Mouse (Mus musculus) heart, embryonic 11.5 days (tissue): ENCODE measurements around the gene Polr2j. TPM values are rescaled to one million over a fixed set of nuclear protein-coding genes. Genes with fewer than 3 reads are reported as not detected.
"Not testable (repeated sequence)": the region's sequence is repeated elsewhere in the genome, so short reads cannot be mapped to it uniquely, and the experiment has no call there.

Experiments
- ATAC-seq: fragments of 200-750 bp; cut with Nextera tagmentation; replicated peaks from 2 replicates; pipeline ENCODE4 v1.8.0; 2017; ENCODE audit warnings: moderate library complexity; ENCODE audit not compliant: insufficient number of reproducible peaks, low FRiP score, low TSS enrichment
- H3K27ac ChIP-seq: fragments of 300-500 bp; sonication (generic); 2 replicates; pipeline ENCODE4 v1.5.1; 2014; ENCODE audit warnings: mild to moderate bottlenecking, low read depth, low read length
- H3K27me3 ChIP-seq: fragments of 300-500 bp; sonication (generic); 2 replicates; pipeline ENCODE4 v1.6.1; 2014; ENCODE audit warnings: mild to moderate bottlenecking, low read length, mixed read lengths; ENCODE audit not compliant: control insufficient read depth, insufficient read depth
- H3K36me3 ChIP-seq: fragments of 300-500 bp; sonication (generic); 2 replicates; pipeline ENCODE4 v1.6.1; 2014; ENCODE audit warnings: mild to moderate bottlenecking, low read length, moderate library complexity, mixed read lengths; ENCODE audit not compliant: control insufficient read depth, insufficient read depth
- H3K4me1 ChIP-seq: fragments of 300-500 bp; sonication (generic); 2 replicates; pipeline ENCODE4 v1.6.1; 2014; ENCODE audit warnings: low read length; ENCODE audit not compliant: control insufficient read depth, insufficient read depth
- H3K4me2 ChIP-seq: fragments of 300-500 bp; sonication (generic); 2 replicates; pipeline ENCODE4 v1.6.1; 2014; ENCODE audit warnings: mild to moderate bottlenecking, moderate library complexity
- H3K4me3 ChIP-seq: fragments of 300-500 bp; sonication (generic); 2 replicates; pipeline ENCODE4 v1.5.1; 2014; ENCODE audit warnings: low read depth, low read length
- H3K9ac ChIP-seq: fragments of 300-500 bp; sonication (generic); 2 replicates; pipeline ENCODE4 v1.6.1; 2014; ENCODE audit warnings: mild to moderate bottlenecking, low read depth, low read length, moderate library complexity
- H3K9me3 ChIP-seq: fragments of 300-500 bp; sonication (generic); replicated peaks from 2 replicates; pipeline ENCODE4 v1.6.1; 2016; ENCODE audit warnings: low read length; ENCODE audit not compliant: control insufficient read depth
- WGBS: fragments of 180-500 bp; shearing (Covaris S2); extraction: QIAGEN DNeasy Blood & Tissue Kit; methylation state at CpG from one replicate; pipeline ENCODE4 v1.1.7; 2014; ENCODE audit not compliant: insufficient replicate concordance; 5-methylcytosine and 5-hydroxymethylcytosine counted together
- polyA plus RNA-seq: library from polyadenylated mRNA; unstranded; fragments of >200 nt; fragmentation: Nextera tagmentation; extraction: Ambion mirVana; gene quantifications from 2 replicates; pipeline ENCODE4 v1.2.1, GENCODE M21; 2014

The Polr2j gene
- polyA plus RNA-seq, 1 experiment from 2014 or later: 178 TPM

- 88% methylated on average over 1 of the region's 1 CpGs for WGBS
- Histone ChIP-seq H3K36me3 (no peaks in the 10 kb centered on the region), H3K27ac (no peak overlapping the region), H3K9ac (no peak overlapping the region), H3K4me2 (no peak overlapping the region), H3K27me3 (no peaks in the 10 kb centered on the region), H3K4me3 (no peak overlapping the region), H3K9me3 (no peaks in the 10 kb centered on the region), H3K4me1 (no peaks in the 10 kb centered on the region)
- no peak for ATAC-seq
Observed at GRCm38 (mm10) chr5:136146936-136147335, 30.5 kb downstream of the Polr2j start.

GRCm38 (mm10) chr5:136147704-136148103 is 31.3 kb downstream of the Polr2j start:
- Histone ChIP-seq H3K9me3 (no peaks in the 10 kb centered on the region), H3K9ac (no peak overlapping the region), H3K36me3 (no peaks in the 10 kb centered on the region), H3K27ac (no peak overlapping the region), H3K4me1 (no peaks in the 10 kb centered on the region), H3K27me3 (no peaks in the 10 kb centered on the region), H3K4me2 (no peak overlapping the region), H3K4me3 (no peak overlapping the region)
- ATAC-seq: no peak
- 66% methylated on average over 8 of the region's 8 CpGs for WGBS

DNA sequence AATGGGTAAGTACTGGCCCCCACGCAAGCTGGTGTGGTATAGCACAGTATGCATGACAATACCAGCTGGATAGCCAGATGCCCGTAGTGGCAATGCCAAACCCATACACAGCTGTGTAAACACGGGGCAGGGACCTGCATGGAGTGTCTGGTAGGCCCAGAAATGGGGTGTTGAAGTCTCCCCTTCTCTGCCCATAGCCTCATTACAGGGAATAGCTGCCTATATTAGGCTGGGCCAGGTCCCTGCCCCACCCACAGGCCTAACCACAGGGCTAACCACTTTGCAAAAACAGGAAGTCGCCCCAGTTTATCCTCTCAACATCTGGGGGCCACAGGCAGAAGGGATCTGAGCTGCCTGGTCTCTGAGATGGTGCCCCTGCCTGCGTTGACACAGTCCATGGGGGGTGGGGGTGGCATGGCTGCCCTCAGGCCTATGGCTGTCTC is 32.7 kb downstream of the Polr2j start:
- H3K27ac ChIP-seq, H3K36me3 ChIP-seq, H3K27me3 ChIP-seq, ATAC-seq, H3K9ac ChIP-seq, H3K9me3 ChIP-seq, H3K4me1 ChIP-seq, H3K4me2 ChIP-seq, H3K4me3 ChIP-seq: not testable (repeated sequence)
- WGBS: 55% methylated on average over 5 of the region's 5 CpGs

DNA sequence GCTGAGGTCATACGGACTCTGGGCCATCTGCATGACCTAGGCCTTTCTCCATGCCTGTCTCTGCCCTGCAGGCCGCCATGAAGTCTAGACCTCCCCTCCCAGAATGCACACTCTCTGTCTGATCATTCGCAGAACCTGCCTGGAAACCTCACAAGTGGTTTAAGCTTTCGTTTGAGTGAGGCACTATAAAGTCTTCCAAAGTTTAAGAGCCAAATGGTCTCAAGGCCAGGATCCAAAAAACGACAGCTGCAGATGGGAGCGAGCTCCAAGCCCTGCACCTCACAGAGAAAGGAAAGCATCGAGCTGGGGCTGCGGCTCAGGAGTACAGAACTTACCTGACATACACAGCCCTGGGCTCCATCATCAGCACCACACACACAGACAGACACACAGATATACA is 35.9 kb downstream of the Polr2j start:
- Histone ChIP-seq H3K9me3 (no peaks in the 10 kb centered on the region), H3K4me3 (no peak overlapping the region), H3K4me1 (no peaks in the 10 kb centered on the region), H3K36me3 (no peaks in the 10 kb centered on the region), H3K27ac (no peak overlapping the region), H3K4me2 (no peak overlapping the region), H3K9ac (no peak overlapping the region), H3K27me3 (no peaks in the 10 kb centered on the region)
- ATAC-seq: no peak
- WGBS: 74% methylated on average over 8 of the region's 8 CpGs

- Histone ChIP-seq H3K36me3 (no peaks in the 10 kb centered on the region), H3K4me1 (no peaks in the 10 kb centered on the region), H3K4me2 (no peak overlapping the region), H3K27me3 (no peaks in the 10 kb centered on the region), H3K27ac (no peak overlapping the region), H3K4me3 (no peak overlapping the region), H3K9me3 (no peaks in the 10 kb centered on the region), H3K9ac (no peak overlapping the region)
- 69% methylated on average over 5 of the region's 5 CpGs for WGBS
- no peak for ATAC-seq
Observed at GRCm38 (mm10) chr5:136155399-136155798, 39.0 kb downstream of the Polr2j start.

- not testable (repeated sequence) for H3K9me3 ChIP-seq, H3K4me3 ChIP-seq, ATAC-seq, H3K27me3 ChIP-seq, H3K4me2 ChIP-seq, H3K27ac ChIP-seq, H3K9ac ChIP-seq, H3K4me1 ChIP-seq, H3K36me3 ChIP-seq
- 79% methylated on average over 11 of the region's 12 CpGs for WGBS
Observed at GRCm38 (mm10) chr5:136160084-136160483, 43.7 kb downstream of the Polr2j start.

GRCm38 (mm10) chr5:136163807-136164474 is 47.5 kb downstream of the Polr2j start:
- no peaks in the 10 kb centered on the region for H3K9me3 ChIP-seq
- no peak for ATAC-seq
- no peak overlapping the region for H3K27ac ChIP-seq

GRCm38 (mm10) chr5:136165246-136165645 is 48.8 kb downstream of the Polr2j start:
- no peaks in the 10 kb centered on the region for H3K4me1 ChIP-seq
- no peak overlapping the region for H3K4me2 ChIP-seq
- no peaks in the 10 kb centered on the region for H3K27me3 ChIP-seq
- 0 out of 2 replicates have a peak, but pooled peaks cover 3% of the 10 kb centered on the region for H3K36me3 ChIP-seq
- no peak overlapping the region for H3K4me3 ChIP-seq
- H3K27ac ChIP-seq: no peak overlapping the region
- H3K9ac ChIP-seq: no peak overlapping the region
- ATAC-seq: no peak
- 73% methylated on average over 8 of the region's 8 CpGs for WGBS
- no peaks in the 10 kb centered on the region for H3K9me3 ChIP-seq

More at GRCm38 (mm10) chr5:136163807-136164474, 47.5 kb downstream of the Polr2j start:
- WGBS: 88% methylated on average over 11 of the region's 11 CpGs
- Histone ChIP-seq H3K36me3 (0 out of 2 replicates have a peak, but pooled peaks cover 3% of the 10 kb centered on the region), H3K4me3 (no peak overlapping the region), H3K9ac (no peak overlapping the region), H3K4me2 (no peak overlapping the region), H3K27me3 (no peaks in the 10 kb centered on the region), H3K4me1 (no peaks in the 10 kb centered on the region)

DNA sequence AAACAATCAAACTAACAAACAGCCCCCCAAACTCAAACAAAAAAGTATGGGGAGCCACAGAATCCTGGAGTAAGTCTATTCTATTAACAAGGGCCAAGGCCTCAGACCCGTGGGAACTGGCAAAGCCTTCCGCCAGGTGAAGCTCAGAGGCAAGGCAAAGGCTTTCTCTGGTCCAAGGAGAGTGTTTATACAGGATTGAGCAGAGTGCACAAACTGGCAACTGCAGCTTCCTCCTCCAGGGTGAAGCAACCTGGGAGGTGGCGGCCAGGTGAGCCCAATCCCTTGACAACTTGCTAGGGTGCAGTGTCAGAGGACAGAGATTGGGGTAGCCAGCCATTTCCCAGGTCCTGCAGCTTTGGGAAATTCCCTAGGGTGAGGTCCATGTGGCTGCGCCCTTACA is 50.9 kb downstream of the Polr2j start:
- Histone ChIP-seq H3K9ac (no peak overlapping the region), H3K36me3 (0 out of 2 replicates have a peak, but pooled peaks cover 3% of the 10 kb centered on the region), H3K4me2 (no peak overlapping the region), H3K4me3 (no peak overlapping the region), H3K4me1 (peaks cover 9% of the 10 kb centered on the region), H3K9me3 (no peaks in the 10 kb centered on the region), H3K27me3 (no peaks in the 10 kb centered on the region; the same call in 1 of the 2 replicates), H3K27ac (no peak overlapping the region)
- WGBS: 84% methylated on average over 4 of the region's 4 CpGs
- ATAC-seq: no peak
